29 mouse cellular contexts compared by ENCODE assay signal in the genomic region with DNA sequence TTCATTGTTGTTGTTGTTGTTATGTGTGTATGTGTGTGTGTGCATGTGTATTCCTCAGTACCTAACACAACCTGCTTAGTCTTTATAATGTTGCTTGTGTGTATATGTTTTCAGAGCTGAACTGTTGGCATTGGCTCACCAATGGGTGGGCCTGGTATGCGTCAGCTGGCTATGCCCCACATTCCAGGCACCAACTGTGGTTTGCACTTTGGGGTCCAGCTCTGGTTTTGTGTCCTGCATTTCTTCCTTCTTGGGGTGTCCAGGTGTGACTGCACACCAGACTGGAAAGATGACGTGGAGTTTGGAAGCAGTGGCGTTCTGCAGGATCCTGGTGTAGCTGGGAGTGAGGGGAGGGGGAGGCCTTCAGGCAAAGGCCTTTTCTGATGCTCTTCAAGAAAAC.
"Had no signal": no experiment of that assay in that cellular context is flagged by ENCODE, and none has a peak within 500 bp of the region (broad histone marks: within the 10 kb centered on the region; RNA-seq: fewer than 3 reads in every experiment).

No protein-coding gene starts in this region.

- H3K4me1 ChIP-seq: limb, embryonic 10.5 days; limb, embryonic 12.5 days; limb, embryonic 13.5 days; limb, embryonic 15.5 days; liver, embryonic 12.5 days; liver, embryonic 13.5 days; liver, embryonic 15.5 days; lung, embryonic 15.5 days; midbrain, embryonic 12.5 days; midbrain, embryonic 13.5 days; midbrain, embryonic 15.5 days; neural tube, embryonic 12.5 days had no signal

- H3K4me3 ChIP-seq: limb, embryonic 10.5 days; limb, embryonic 12.5 days; limb, embryonic 13.5 days; limb, embryonic 15.5 days; liver, embryonic 12.5 days; liver, embryonic 13.5 days; liver, embryonic 15.5 days; lung, embryonic 15.5 days; megakaryocyte, embryonic 14.5 days; midbrain, embryonic 10.5 days; midbrain, embryonic 12.5 days; midbrain, embryonic 13.5 days; midbrain, embryonic 15.5 days; neural tube, embryonic 12.5 days had no signal

- H3K36me3 ChIP-seq: limb, embryonic 10.5 days; limb, embryonic 12.5 days; limb, embryonic 13.5 days; limb, embryonic 15.5 days; liver, embryonic 12.5 days; liver, embryonic 13.5 days; liver, embryonic 15.5 days; lung, embryonic 15.5 days; midbrain, embryonic 10.5 days; midbrain, embryonic 12.5 days; midbrain, embryonic 13.5 days; midbrain, embryonic 15.5 days; neural tube, embryonic 12.5 days had no signal

- DNase-seq: left cerebral cortex, postnatal 4 days; liver; liver, embryonic 13.5 days; liver, postnatal 0 days; lung, adult 18-20 months; lung, adult 2 months; lung, embryonic 14.5 days; lung, postnatal 10 days; lung, postnatal 14 days; lung, postnatal 36 days; lung, postnatal 4 days; midbrain, embryonic 14.5 days had no signal

- H3K27ac ChIP-seq: limb, embryonic 10.5 days; limb, embryonic 12.5 days; limb, embryonic 13.5 days; limb, embryonic 15.5 days; liver, embryonic 12.5 days; liver, embryonic 13.5 days; liver, embryonic 14.5 days; liver, embryonic 15.5 days; lung, embryonic 15.5 days; macrophage; midbrain, embryonic 12.5 days; midbrain, embryonic 13.5 days; midbrain, embryonic 15.5 days; neural tube, embryonic 12.5 days had no signal

- H3K9me3 ChIP-seq: limb, embryonic 10.5 days; limb, embryonic 12.5 days; limb, embryonic 13.5 days; limb, embryonic 15.5 days; liver, embryonic 12.5 days; liver, embryonic 13.5 days; liver, embryonic 15.5 days; lung, embryonic 15.5 days; midbrain, embryonic 10.5 days; midbrain, embryonic 12.5 days; midbrain, embryonic 13.5 days; midbrain, embryonic 15.5 days; neural tube, embryonic 12.5 days had no signal

- H3K4me2 ChIP-seq: limb, embryonic 12.5 days; limb, embryonic 13.5 days; limb, embryonic 15.5 days; liver, embryonic 11.5 days; liver, embryonic 12.5 days; liver, embryonic 13.5 days; liver, embryonic 15.5 days; lung, embryonic 14.5 days; lung, embryonic 15.5 days; midbrain, embryonic 11.5 days; midbrain, embryonic 12.5 days; midbrain, embryonic 13.5 days; midbrain, embryonic 15.5 days; neural tube, embryonic 12.5 days had no signal

- H3K27me3 ChIP-seq: limb, embryonic 12.5 days; limb, embryonic 13.5 days; limb, embryonic 15.5 days; lung, embryonic 15.5 days; midbrain, embryonic 12.5 days; midbrain, embryonic 13.5 days; midbrain, embryonic 15.5 days; neural tube, embryonic 12.5 days had no signal
